Mouse (Mus musculus): ENCODE measurements around the gene Zfr.
"Not testable (repeated sequence)": the region's sequence is repeated elsewhere in the genome, so short reads cannot be mapped to it uniquely, and the experiment has no call there.

Gene Zfr

GRCm38 (mm10) chr15:12216119-12216518 lies 98.5 kb downstream of the Zfr start:
- no peak for DNase-seq (ENCODE audit: low read depth)

GRCm38 (mm10) chr15:12216798-12217197 lies 99.2 kb downstream of the Zfr start:
- peak; percentile 55 for DNase-seq (ENCODE audit: low read depth)

DNA sequence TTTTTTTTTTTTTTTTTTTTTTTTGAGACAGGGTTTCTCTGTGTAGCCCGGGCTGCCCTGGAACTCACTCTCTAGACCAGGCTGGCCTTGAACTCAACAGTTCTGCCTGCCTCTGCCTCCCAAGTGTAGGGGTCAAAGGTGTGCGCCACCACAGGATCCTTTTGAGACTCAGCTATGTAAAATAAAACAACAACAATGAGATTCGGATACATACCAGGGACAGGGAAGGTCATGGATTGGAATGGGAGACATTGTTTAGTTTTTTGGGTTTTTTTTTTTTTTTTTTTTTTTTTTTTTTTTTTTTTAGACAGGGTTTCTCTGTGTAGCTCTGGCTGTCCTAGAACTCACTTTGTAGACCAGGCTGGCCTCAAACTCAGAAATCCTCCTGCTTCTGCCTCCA lies 99.7 kb downstream of the Zfr start:
- not testable (repeated sequence) for DNase-seq (ENCODE audit: low read depth)

DNA sequence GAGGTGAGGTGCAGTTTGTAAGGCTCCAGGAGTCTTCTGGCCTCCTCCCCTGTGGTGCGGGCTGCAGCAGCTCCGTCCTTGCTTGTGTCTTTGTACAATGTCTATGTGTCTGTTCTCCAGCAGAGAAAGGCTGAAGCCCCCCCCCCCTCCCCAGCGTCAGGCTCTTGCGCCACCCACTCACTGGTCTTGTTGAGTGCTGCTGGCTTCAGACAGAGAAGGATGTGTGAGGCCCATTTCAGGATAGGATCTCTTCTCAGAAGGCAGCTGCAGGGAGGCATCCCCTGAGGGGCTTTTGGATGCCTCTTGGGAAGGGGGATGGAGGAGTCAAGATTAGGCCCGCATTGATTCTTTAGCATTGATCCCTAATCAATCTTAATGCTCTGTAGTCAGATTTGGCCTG lies 100.2 kb downstream of the Zfr start:
- no peak for DNase-seq (ENCODE audit: low read depth)

GRCm38 (mm10) chr15:12218583-12219382 lies 101.2 kb downstream of the Zfr start:
- no peak for DNase-seq (ENCODE audit: low read depth)

DNA sequence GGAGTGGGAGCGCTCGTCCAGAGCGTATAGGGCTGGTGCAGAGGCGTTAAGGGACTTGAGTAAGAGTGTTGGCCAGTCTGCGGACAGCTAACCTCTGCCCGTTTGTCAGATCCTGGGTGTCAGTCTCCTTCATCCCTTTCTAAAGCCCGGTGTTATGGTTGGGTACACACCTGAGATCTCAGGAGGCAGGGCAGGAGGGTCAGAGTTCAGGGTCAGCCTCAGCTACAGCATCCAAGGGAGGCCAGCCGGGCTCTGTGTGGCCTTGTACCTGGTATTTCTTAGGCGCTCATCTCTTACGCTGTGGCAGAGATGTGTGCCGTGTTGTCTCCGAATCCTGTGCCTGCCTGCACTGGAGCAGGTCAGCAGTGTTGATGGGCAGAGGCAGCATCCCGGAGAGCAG lies 103.5 kb downstream of the Zfr start:
- no peak for DNase-seq (ENCODE audit: low read depth)

DNA sequence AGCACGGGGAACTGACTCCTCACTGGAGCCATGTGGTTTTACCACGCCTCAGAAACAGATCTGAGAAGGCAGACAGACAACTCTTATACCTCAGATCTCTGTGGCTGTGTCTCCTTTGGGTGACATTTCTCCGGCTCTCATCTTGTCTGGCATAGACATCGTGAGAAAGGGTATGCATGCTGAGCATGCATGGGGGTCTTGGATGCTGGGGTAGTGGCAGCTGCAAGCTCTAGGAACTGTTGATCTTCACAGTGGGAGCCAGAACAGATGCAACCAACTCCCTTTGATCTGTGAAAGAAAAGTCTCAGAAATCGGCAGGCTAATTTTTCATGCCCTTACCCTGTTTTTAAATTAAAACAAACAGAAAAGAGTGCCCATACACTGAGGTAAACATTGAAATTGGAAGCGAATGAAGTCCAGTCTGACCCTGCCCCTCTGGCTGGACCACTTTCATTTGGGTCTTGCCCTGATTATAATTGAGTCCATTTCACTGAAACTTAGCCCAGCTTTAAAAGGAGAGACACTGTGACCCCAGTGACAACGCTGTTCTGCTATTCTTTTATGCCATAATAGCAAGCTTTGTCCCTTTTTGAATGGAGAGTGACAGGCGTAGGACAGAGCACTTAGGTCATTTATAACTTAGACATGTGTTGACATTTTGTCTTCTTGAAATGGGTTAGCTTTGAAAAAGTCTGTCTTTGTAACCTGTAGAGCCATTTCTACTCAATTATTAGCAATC lies 105.1 kb downstream of the Zfr start:
- no peak for DNase-seq (ENCODE audit: low read depth)

GRCm38 (mm10) chr15:12223393-12223792 lies 105.8 kb downstream of the Zfr start:
- no peak for DNase-seq (ENCODE audit: low read depth)

GRCm38 (mm10) chr15:12224239-12224638 lies 106.6 kb downstream of the Zfr start:
- DNase-seq (ENCODE audit: low read depth): no peak

DNA sequence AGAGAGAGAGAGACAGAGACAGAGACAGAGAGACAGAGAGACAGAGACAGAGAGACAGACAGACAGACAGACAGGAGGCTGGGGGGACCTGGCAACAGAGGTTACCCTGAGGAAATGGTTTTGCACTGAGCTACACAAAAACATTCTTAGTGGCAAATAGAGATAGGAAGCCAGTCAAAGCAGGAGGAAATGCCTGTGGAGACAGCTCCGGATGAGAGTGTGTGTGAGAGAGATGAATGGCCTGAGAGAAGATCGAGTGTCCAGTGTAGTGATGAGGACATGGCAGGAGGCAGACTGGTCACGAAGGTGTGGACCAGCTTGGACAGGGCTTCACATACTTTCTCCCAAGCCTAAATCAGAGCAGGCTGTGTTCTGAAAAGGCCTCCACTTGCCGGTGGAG lies 107.4 kb downstream of the Zfr start:
- peak; percentile 55 for DNase-seq (ENCODE audit: low read depth)

GRCm38 (mm10) chr15:12226908-12227307 lies 109.3 kb downstream of the Zfr start:
- no peak for DNase-seq (ENCODE audit: low read depth)

DNA sequence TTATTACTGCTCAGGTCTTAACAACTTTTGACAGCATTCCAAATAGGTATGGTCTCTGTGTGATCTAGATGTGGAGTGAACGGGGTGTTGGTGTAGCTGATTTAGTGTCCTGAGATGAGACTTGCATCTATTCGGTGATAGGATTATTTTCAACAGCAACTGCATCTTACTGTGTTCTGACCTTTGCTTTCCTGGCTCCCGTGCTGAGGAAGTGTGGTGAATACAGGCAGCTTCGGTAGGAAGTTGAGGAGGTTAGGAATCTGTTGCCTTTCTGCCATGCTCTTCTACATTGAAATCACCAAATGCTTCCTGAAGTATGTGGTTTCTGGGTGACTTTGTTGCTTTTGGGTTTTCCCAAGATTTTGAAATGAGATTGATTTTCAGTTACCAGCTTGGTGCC lies 109.7 kb downstream of the Zfr start:
- DNase-seq (ENCODE audit: low read depth): no peak

DNA sequence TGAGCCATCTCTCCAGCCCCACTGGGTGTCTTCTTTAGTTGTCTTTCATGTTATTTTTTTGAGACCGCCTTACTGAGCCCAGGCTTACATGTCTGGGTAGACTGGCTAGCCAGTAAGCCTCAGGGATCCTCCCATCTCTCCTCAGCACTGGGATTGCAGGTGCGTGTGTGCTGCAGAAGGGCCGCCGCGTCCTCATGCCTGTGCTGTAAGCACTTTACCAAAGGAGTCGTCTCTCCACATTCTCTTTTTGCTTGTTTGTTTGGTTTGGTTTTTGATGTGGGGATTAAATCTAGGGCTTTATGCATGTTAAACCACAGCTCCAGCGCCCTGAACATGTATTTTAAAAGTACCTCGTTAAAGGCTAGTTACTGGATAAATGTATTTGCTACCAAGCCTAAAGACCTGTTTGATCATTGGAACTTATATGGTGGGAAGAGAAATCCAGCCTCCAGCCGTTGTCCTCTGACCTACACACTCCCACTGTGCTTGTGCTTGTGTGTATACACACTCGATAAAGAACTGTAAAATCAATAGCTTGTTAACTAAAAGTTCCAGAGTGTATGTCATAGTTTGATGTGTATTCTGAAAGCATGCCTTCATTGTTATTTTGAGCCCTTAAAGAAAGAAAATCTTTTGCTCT lies 112.1 kb downstream of the Zfr start:
- peak; percentile 81 for DNase-seq (ENCODE audit: low read depth)

GRCm38 (mm10) chr15:12230243-12230935 lies 112.8 kb downstream of the Zfr start:
- peak; percentile 89 for DNase-seq (ENCODE audit: low read depth)

DNA sequence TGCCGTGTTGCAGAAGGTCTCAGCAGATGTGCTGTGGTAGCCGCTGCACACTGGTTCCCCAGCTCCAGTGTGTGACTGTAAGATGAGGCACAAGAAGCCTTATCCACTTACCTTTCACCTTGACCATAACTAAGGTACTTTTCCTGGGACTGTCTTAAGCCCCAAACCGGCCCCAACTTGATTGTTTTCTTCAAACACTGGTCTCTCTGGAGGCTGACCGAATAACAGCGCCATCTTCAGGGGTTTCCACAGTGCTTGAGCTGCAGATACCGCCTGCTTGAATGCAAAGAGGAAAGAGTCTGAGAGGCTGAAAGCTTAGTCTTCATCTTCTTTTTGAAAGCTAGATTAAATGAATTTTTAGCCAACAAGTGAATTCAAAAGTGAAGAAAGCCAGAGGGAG lies 113.8 kb downstream of the Zfr start:
- no peak for DNase-seq (ENCODE audit: low read depth)

GRCm38 (mm10) chr15:12232429-12232828 lies 114.8 kb downstream of the Zfr start:
- no peak for DNase-seq (ENCODE audit: low read depth)

- DNase-seq (ENCODE audit: low read depth): no peak
These were observed 115.4 kb downstream of the Zfr start for GRCm38 (mm10) chr15:12233021-12233420.
